Mouse (Mus musculus) kidney, embryonic 15.5 days (tissue): Measurements from ENCODE around the gene Dnmt1. TPM values are rescaled to one million over a fixed set of nuclear protein-coding genes. Genes with fewer than 3 reads are reported as not detected.

Source experiments
- ATAC-seq: fragments of 200-750 bp; cut with Nextera tagmentation; replicated peaks from 2 replicates; pipeline ENCODE4 v1.8.0; 2017; ENCODE audit warnings: moderate TSS enrichment; ENCODE audit not compliant: low FRiP score
- H3K27ac ChIP-seq: fragments of 300-500 bp; sonication (generic); 2 replicates; pipeline ENCODE4 v1.5.1; 2015; ENCODE audit warnings: mild to moderate bottlenecking, inconsistent platforms
- H3K27me3 ChIP-seq: fragments of 300-500 bp; sonication (generic); 2 replicates; pipeline ENCODE4 v1.6.1; 2015; ENCODE audit warnings: inconsistent platforms
- H3K36me3 ChIP-seq: fragments of 300-500 bp; sonication (generic); 2 replicates; pipeline ENCODE4 v1.6.1; 2015; ENCODE audit warnings: inconsistent platforms
- H3K4me1 ChIP-seq: fragments of 300-500 bp; sonication (generic); 2 replicates; pipeline ENCODE4 v1.6.1; 2015; ENCODE audit warnings: inconsistent platforms
- H3K4me2 ChIP-seq: fragments of 300-500 bp; sonication (generic); 2 replicates; pipeline ENCODE4 v1.6.1; 2015; ENCODE audit warnings: moderate library complexity, mild to moderate bottlenecking, inconsistent platforms
- H3K4me3 ChIP-seq: fragments of 300-500 bp; sonication (generic); replicated peaks from 2 replicates; pipeline ENCODE4 v1.5.1; 2015; ENCODE audit warnings: mild to moderate bottlenecking, inconsistent platforms
- H3K9ac ChIP-seq: fragments of 300-500 bp; sonication (generic); 2 replicates; pipeline ENCODE4 v1.6.1; 2015; ENCODE audit warnings: mild to moderate bottlenecking, inconsistent platforms
- H3K9me3 ChIP-seq: fragments of 300-500 bp; sonication (generic); replicated peaks from 2 replicates; pipeline ENCODE4 v1.6.1; 2016; ENCODE audit warnings: inconsistent platforms
- WGBS: fragments of 180-500 bp; shearing (Covaris S2); methylation state at CpG from one replicate; pipeline ENCODE4 v1.1.7; 2015; ENCODE audit warnings: mixed read lengths; 5-methylcytosine and 5-hydroxymethylcytosine counted together
- polyA plus RNA-seq: library from polyadenylated mRNA; unstranded; fragments of >200 nt; fragmentation: Nextera tagmentation; extraction: Ambion mirVana; gene quantifications from 2 replicates; pipeline ENCODE4 v1.2.1, GENCODE M21; 2015

Dnmt1 gene
- polyA plus RNA-seq, 1 experiment from 2014 or later: 108 TPM

GRCm38 (mm10) chr9:20951966-20952519 is 7.6 kb downstream of the Dnmt1 start:
- Histone ChIP-seq H3K27ac (peak overlapping the region; percentile 93), H3K9me3 (no peaks in the 10 kb centered on the region), H3K36me3 (0 out of 2 replicates have a peak, but pooled peaks cover 14% of the 10 kb centered on the region), H3K4me3 (peak overlapping the region; percentile 75), H3K4me2 (peak overlapping the region; percentile 83), H3K27me3 (no peaks in the 10 kb centered on the region), H3K4me1 (peaks cover 30% of the 10 kb centered on the region), H3K9ac (peak overlapping the region; percentile 81)
- under 1% methylated on average over 17 of the region's 17 CpGs for WGBS
- peak; percentile 74 for ATAC-seq

GRCm38 (mm10) chr9:20951441-20951840 is 8.2 kb downstream of the Dnmt1 start:
- Histone ChIP-seq H3K27ac (peak overlapping the region; percentile 93), H3K9me3 (no peaks in the 10 kb centered on the region), H3K27me3 (no peaks in the 10 kb centered on the region), H3K4me2 (peak overlapping the region; percentile 83), H3K4me1 (peaks cover 31% of the 10 kb centered on the region), H3K4me3 (peak overlapping the region; percentile 75), H3K36me3 (peaks cover 17% of the 10 kb centered on the region), H3K9ac (peak overlapping the region; percentile 81)
- WGBS: 3% methylated on average over 14 of the region's 14 CpGs
- ATAC-seq: no peak

- peaks cover 35% of the 10 kb centered on the region for H3K4me1 ChIP-seq
- peaks cover 23% of the 10 kb centered on the region for H3K36me3 ChIP-seq
- H3K9me3 ChIP-seq: no peaks in the 10 kb centered on the region
- no peaks in the 10 kb centered on the region for H3K27me3 ChIP-seq
- no peak for ATAC-seq
- H3K4me3 ChIP-seq: peak overlapping the region; percentile 75
- H3K4me2 ChIP-seq: peak overlapping the region; percentile 83
- H3K27ac ChIP-seq: no peak overlapping the region
- peak overlapping the region; percentile 81; the same call in 1 of the 2 replicates for H3K9ac ChIP-seq
Observed at GRCm38 (mm10) chr9:20950419-20950818, 9.3 kb downstream of the Dnmt1 start.

GRCm38 (mm10) chr9:20946066-20946880 is 13.4 kb downstream of the Dnmt1 start:
- Histone ChIP-seq H3K9ac (no peak overlapping the region), H3K9me3 (no peaks in the 10 kb centered on the region), H3K4me2 (no peak overlapping the region), H3K4me1 (peaks cover 47% of the 10 kb centered on the region), H3K36me3 (peaks cover 42% of the 10 kb centered on the region), H3K27me3 (no peaks in the 10 kb centered on the region), H3K4me3 (no peak overlapping the region), H3K27ac (no peak overlapping the region)
- no peak for ATAC-seq
- WGBS: 76% methylated on average over 16 of the region's 16 CpGs

- peaks cover 37% of the 10 kb centered on the region for H3K4me1 ChIP-seq
- H3K9ac ChIP-seq: no peak overlapping the region
- ATAC-seq: no peak
- no peak overlapping the region for H3K4me3 ChIP-seq
- no peaks in the 10 kb centered on the region for H3K27me3 ChIP-seq
- H3K4me2 ChIP-seq: no peak overlapping the region
- H3K36me3 ChIP-seq: peaks cover 56% of the 10 kb centered on the region
- WGBS: 64% methylated on average over 4 of the region's 4 CpGs
- H3K9me3 ChIP-seq: no peaks in the 10 kb centered on the region
- H3K27ac ChIP-seq: no peak overlapping the region
Observed at GRCm38 (mm10) chr9:20944697-20945370, 14.9 kb downstream of the Dnmt1 start.

GRCm38 (mm10) chr9:20943911-20944310 is 15.8 kb downstream of the Dnmt1 start:
- Histone ChIP-seq H3K9me3 (no peaks in the 10 kb centered on the region), H3K27ac (peak overlapping the region; percentile 45), H3K4me3 (no peak overlapping the region), H3K4me1 (peaks cover 30% of the 10 kb centered on the region), H3K27me3 (no peaks in the 10 kb centered on the region), H3K9ac (0 out of 2 replicates have a peak overlapping the region, but pooled peaks have one; percentile 6), H3K4me2 (no peak overlapping the region), H3K36me3 (peaks cover 62% of the 10 kb centered on the region)
- WGBS: 0% methylated on average over 2 of the region's 2 CpGs
- peak; percentile 77 for ATAC-seq

- Histone ChIP-seq H3K9me3 (no peaks in the 10 kb centered on the region), H3K4me3 (no peak overlapping the region), H3K9ac (no peak overlapping the region), H3K4me1 (peaks cover 28% of the 10 kb centered on the region), H3K27ac (peak overlapping the region; percentile 45), H3K4me2 (no peak overlapping the region), H3K27me3 (no peaks in the 10 kb centered on the region), H3K36me3 (peaks cover 67% of the 10 kb centered on the region)
- WGBS: 87% methylated on average over 7 of the region's 7 CpGs
- peak; percentile 11; the same call in 1 of the 2 replicates for ATAC-seq
Observed at GRCm38 (mm10) chr9:20943396-20943795, 16.3 kb downstream of the Dnmt1 start.

GRCm38 (mm10) chr9:20923258-20923657 is 36.4 kb downstream of the Dnmt1 start:
- H3K4me3 ChIP-seq: no peak overlapping the region
- no peaks in the 10 kb centered on the region for H3K4me1 ChIP-seq
- H3K9ac ChIP-seq: no peak overlapping the region
- 89% methylated on average over 3 of the region's 3 CpGs for WGBS
- no peak overlapping the region for H3K27ac ChIP-seq
- no peak for ATAC-seq
- H3K27me3 ChIP-seq: no peaks in the 10 kb centered on the region
- H3K36me3 ChIP-seq: peaks cover 100% of the 10 kb centered on the region
- H3K4me2 ChIP-seq: no peak overlapping the region
- no peaks in the 10 kb centered on the region for H3K9me3 ChIP-seq

- Histone ChIP-seq H3K9me3 (no peaks in the 10 kb centered on the region), H3K4me3 (no peak overlapping the region), H3K27me3 (no peaks in the 10 kb centered on the region), H3K27ac (no peak overlapping the region), H3K9ac (no peak overlapping the region), H3K4me1 (no peaks in the 10 kb centered on the region), H3K36me3 (peaks cover 100% of the 10 kb centered on the region), H3K4me2 (no peak overlapping the region)
- 80% methylated on average over 4 of the region's 4 CpGs for WGBS
- ATAC-seq: no peak; the same call in 1 of the 2 replicates
Observed at GRCm38 (mm10) chr9:20916160-20916559, 43.5 kb downstream of the Dnmt1 start.

- Histone ChIP-seq H3K4me1 (no peaks in the 10 kb centered on the region), H3K4me2 (no peak overlapping the region), H3K27me3 (no peaks in the 10 kb centered on the region), H3K27ac (no peak overlapping the region), H3K36me3 (peaks cover 100% of the 10 kb centered on the region), H3K9me3 (no peaks in the 10 kb centered on the region), H3K9ac (no peak overlapping the region), H3K4me3 (no peak overlapping the region)
- WGBS: 92% methylated on average over 9 of the region's 9 CpGs
- no peak for ATAC-seq
Observed at GRCm38 (mm10) chr9:20909948-20910347, 49.7 kb downstream of the Dnmt1 start.

GRCm38 (mm10) chr9:20902174-20902491 is 57.6 kb downstream of the Dnmt1 start:
- WGBS: 29% methylated on average over 6 of the region's 6 CpGs
- Histone ChIP-seq H3K27me3 (no peaks in the 10 kb centered on the region), H3K4me3 (no peak overlapping the region), H3K27ac (no peak overlapping the region), H3K9ac (no peak overlapping the region), H3K4me2 (no peak overlapping the region), H3K4me1 (peaks cover 13% of the 10 kb centered on the region), H3K36me3 (peaks cover 30% of the 10 kb centered on the region), H3K9me3 (no peaks in the 10 kb centered on the region)
- no peak for ATAC-seq

- no peak overlapping the region for H3K4me3 ChIP-seq
- H3K4me2 ChIP-seq: no peak overlapping the region
- H3K9ac ChIP-seq: no peak overlapping the region
- H3K36me3 ChIP-seq: peaks cover 30% of the 10 kb centered on the region
- ATAC-seq: no peak
- WGBS: 15% methylated on average over 13 of the region's 13 CpGs
- H3K27me3 ChIP-seq: no peaks in the 10 kb centered on the region
- H3K9me3 ChIP-seq: no peaks in the 10 kb centered on the region
- peaks cover 18% of the 10 kb centered on the region for H3K4me1 ChIP-seq
- H3K27ac ChIP-seq: no peak overlapping the region
Observed at GRCm38 (mm10) chr9:20901466-20902173, 58.1 kb downstream of the Dnmt1 start.
